Mouse (Mus musculus) CH12.LX (cell line): Measurements from ENCODE around the gene Cwc27. TPM values are rescaled to one million over a fixed set of nuclear protein-coding genes. Genes with fewer than 3 reads are reported as not detected.

Source experiments
- DNase-seq: peaks from one replicate; pipeline ENCODE4 v3.0.0-alpha.2; 2013; ENCODE audit errors: extremely low read depth
- H3K27ac ChIP-seq: 2 replicates; pipeline ENCODE4 v1.5.1; 2012; ENCODE audit warnings: low read depth, mild to moderate bottlenecking, control low read depth, moderate library complexity; ENCODE audit not compliant: insufficient read depth
- H3K27me3 ChIP-seq: replicated peaks from 2 replicates; pipeline ENCODE3; 2012; ENCODE audit warnings: inconsistent platforms
- H3K36me3 ChIP-seq, 2 experiments: replicated peaks in 1 of 2; 2 replicates each; pipeline versions ENCODE3 to v1.6.1; 2012; ENCODE audit warnings: inconsistent platforms in 1 of 2, low read length in 1 of 2, mild to moderate bottlenecking in 1 of 2, mixed read lengths in 1 of 2, moderate library complexity in 1 of 2; ENCODE audit not compliant: control insufficient read depth in 1 of 2, insufficient read depth in 1 of 2
- H3K4me1 ChIP-seq, 2 experiments: 2 replicates each; pipeline ENCODE4 v1.6.1; 2012; ENCODE audit warnings: inconsistent platforms in 1 of 2, moderate library complexity in 1 of 2; ENCODE audit not compliant: insufficient read depth in 2 of 2, control insufficient read depth in 1 of 2
- H3K4me2 ChIP-seq: 2 replicates; pipeline ENCODE4 v1.6.1; 2012; ENCODE audit warnings: low read depth, mild to moderate bottlenecking, control low read depth; ENCODE audit not compliant: poor library complexity, insufficient read depth, severe bottlenecking
- H3K4me3 ChIP-seq, 3 experiments: fragments of 150-350 bp in 1 of 3; sonication (generic) in 1 of 3; replicated peaks in 1 of 3; 2 replicates each; pipeline versions ENCODE3 to v1.5.1; 2011 to 2012; ENCODE audit warnings: low read depth in 2 of 3, low read length in 2 of 3, mild to moderate bottlenecking in 2 of 3, moderate library complexity in 2 of 3, control low read depth in 1 of 3, improper control_type of control experiment in 1 of 3, inconsistent platforms in 1 of 3, mixed read lengths in 1 of 3; ENCODE audit not compliant: poor library complexity in 1 of 3
- H3K79me2 ChIP-seq: replicated peaks from 2 replicates; pipeline ENCODE4 v1.6.1; 2012; ENCODE audit warnings: mild to moderate bottlenecking, moderate library complexity; ENCODE audit not compliant: control insufficient read depth, poor library complexity, insufficient read depth, severe bottlenecking; ENCODE audit errors: extremely low read depth
- H3K9ac ChIP-seq: 2 replicates; pipeline ENCODE4 v1.6.1; 2012; ENCODE audit warnings: low read depth, mild to moderate bottlenecking, control low read depth, moderate library complexity; ENCODE audit not compliant: insufficient read depth
- H3K9me3 ChIP-seq: replicated peaks from 2 replicates; pipeline ENCODE3; 2012; ENCODE audit warnings: low read length, inconsistent platforms, mixed read lengths
- BHLHE40 ChIP-seq: IDR thresholded peaks from 2 replicates; pipeline ENCODE4 v1.6.1; 2011; ENCODE audit warnings: mild to moderate bottlenecking, low read depth, low read length, improper control_type of control experiment
- CTCF ChIP-seq, 2 experiments: IDR thresholded peaks in 1 of 2; conservative IDR thresholded peaks in 1 of 2; 2 replicates each; pipeline ENCODE4 v1.5.1; 2011 to 2012; ENCODE audit warnings: low read depth in 2 of 2, low read length in 2 of 2, improper control_type of control experiment in 1 of 2, inconsistent platforms in 1 of 2, mild to moderate bottlenecking in 1 of 2, moderate library complexity in 1 of 2
- EP300 ChIP-seq: IDR thresholded peaks from 2 replicates; pipeline ENCODE4 v1.6.1; 2011; ENCODE audit warnings: low read length, improper control_type of control experiment
- ETS1 ChIP-seq: conservative IDR thresholded peaks from 2 replicates; pipeline ENCODE4 v1.6.1; 2012; ENCODE audit warnings: low read depth, mild to moderate bottlenecking, inconsistent platforms, low read length, improper control_type of control experiment, moderate library complexity
- HCFC1 ChIP-seq: IDR thresholded peaks from 2 replicates; pipeline ENCODE4 v1.6.1; 2012; ENCODE audit warnings: low read depth, mild to moderate bottlenecking, inconsistent platforms, low read length, improper control_type of control experiment
- IRF4 ChIP-seq: IDR thresholded peaks from 2 replicates; pipeline ENCODE4 v1.6.1; 2014; ENCODE audit warnings: low read depth, mild to moderate bottlenecking, inconsistent platforms, low read length, improper control_type of control experiment
- KAT2A ChIP-seq: IDR thresholded peaks from 2 replicates; pipeline ENCODE4 v1.6.1; 2012; ENCODE audit warnings: low read length, improper control_type of control experiment, inconsistent platforms; ENCODE audit not compliant: insufficient replicate concordance
- MAX ChIP-seq: IDR thresholded peaks from 2 replicates; pipeline ENCODE4 v1.6.1; 2011; ENCODE audit warnings: low read length, improper control_type of control experiment
- MXI1 ChIP-seq: IDR thresholded peaks from 2 replicates; pipeline ENCODE4 v1.6.1; 2011; ENCODE audit warnings: mild to moderate bottlenecking, low read depth, low read length, improper control_type of control experiment
- PAX5 ChIP-seq: IDR thresholded peaks from 2 replicates; pipeline ENCODE4 v1.6.1; 2012; ENCODE audit warnings: low read length, inconsistent platforms, mixed read lengths
- POLR2AphosphoS2 ChIP-seq: IDR thresholded peaks from 2 replicates; pipeline ENCODE4 v1.6.1; 2011; ENCODE audit warnings: low read depth, low read length, improper control_type of control experiment
- RCOR1 ChIP-seq: conservative IDR thresholded peaks from 2 replicates; pipeline ENCODE4 v1.6.1; 2012; ENCODE audit warnings: low read depth, mild to moderate bottlenecking, inconsistent platforms, low read length, improper control_type of control experiment
- USF1 ChIP-seq: IDR thresholded peaks from 2 replicates; pipeline ENCODE4 v1.6.1; 2014; ENCODE audit warnings: low read depth, mild to moderate bottlenecking, inconsistent platforms, low read length, improper control_type of control experiment
- USF2 ChIP-seq: conservative IDR thresholded peaks from 2 replicates; pipeline ENCODE4 v1.6.1; 2011; ENCODE audit warnings: low read depth, low read length, improper control_type of control experiment
- ZC3H11A ChIP-seq: IDR thresholded peaks from 2 replicates; pipeline ENCODE4 v1.6.1; 2012; ENCODE audit warnings: low read depth, mild to moderate bottlenecking, inconsistent platforms, low read length, improper control_type of control experiment
- dilution Hi-C: fragments of 300-500 bp; cut with MboI; formaldehyde crosslinking; loops from 2 replicates; pipeline ENCODE4 v1.14.3; 2020; ENCODE audit warnings: low sequenced_read_pairs; ENCODE audit not compliant: extremely low pct_unique_long_range_greater_than_20kb, extremely low pct_ligation_motif_present
- in situ Hi-C: fragments of 300-500 bp; cut with MboI; formaldehyde crosslinking; loops from 3 replicates; pipeline ENCODE4 v1.14.3; 2019; ENCODE audit warnings: low sequenced_read_pairs, low pct_ligation_motif_present, low pct_unique_long_range_greater_than_20kb, mixed read lengths
- polyA plus RNA-seq: library from polyadenylated mRNA; unstranded; fragments of >175 nt; gene quantifications from 2 replicates; pipeline ENCODE4 v1.2.1, GENCODE M21; 2012; ENCODE audit warnings: low read depth; ENCODE audit not compliant: insufficient read length
- total RNA-seq, 2 experiments: library from RNA; depleted of rRNA; stranded (reverse); fragments of 300-350 nt in 1 of 2; fragments of >200 nt in 1 of 2; gene quantifications; 2 replicates each; pipeline ENCODE4 v1.2.3; 2012 to 2014

The Cwc27 gene
- total and polyA plus RNA-seq, 3 experiments = 24.9 to 38.4 (median 26.0) TPM

DNA sequence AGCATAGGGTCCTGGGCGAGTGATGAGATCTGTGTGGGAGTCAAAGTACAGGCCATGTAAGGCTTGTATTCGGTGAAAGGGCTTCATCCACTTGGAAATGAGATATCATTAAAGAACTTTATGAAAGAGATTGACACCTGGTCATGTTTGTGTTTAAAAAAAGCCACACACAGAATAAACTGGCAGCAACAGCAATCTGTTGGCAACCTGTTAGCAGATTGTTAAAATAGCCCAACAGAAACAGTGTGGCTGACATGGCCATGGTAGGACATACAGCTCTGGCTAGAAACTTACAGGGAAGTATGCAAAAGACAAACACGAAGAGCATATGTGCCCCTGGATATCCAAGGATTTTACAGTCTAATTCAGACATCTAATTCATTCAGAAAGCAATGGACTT lies 124.2 kb downstream of the Cwc27 start:
- Histone ChIP-seq H3K36me3 (peaks cover 0 to 11% of the 10 kb centered on the region in 2 experiments), H3K27me3 (no peaks in the 10 kb centered on the region), H3K79me2 (no peaks in the 10 kb centered on the region), H3K27ac (no peak overlapping the region), H3K4me2 (no peak overlapping the region)
- no peak for TF ChIP-seq RCOR1
- TF ChIP-seq POLR2AphosphoS2 = no peak
- no peak for TF ChIP-seq EP300
- TF ChIP-seq, all 38 proteins: peak for 0
- Histone ChIP-seq H3K4me3 (no peak overlapping the region), H3K9me3 (no peaks in the 10 kb centered on the region), H3K9ac (no peak overlapping the region), H3K4me1 (peaks cover 0 to 2% of the 10 kb centered on the region in 2 experiments; a peak in 1 of 4 replicates)
- dilution Hi-C loops = no loop called here
- no peak for DNase-seq
- in situ Hi-C loops = no loop called here

DNA sequence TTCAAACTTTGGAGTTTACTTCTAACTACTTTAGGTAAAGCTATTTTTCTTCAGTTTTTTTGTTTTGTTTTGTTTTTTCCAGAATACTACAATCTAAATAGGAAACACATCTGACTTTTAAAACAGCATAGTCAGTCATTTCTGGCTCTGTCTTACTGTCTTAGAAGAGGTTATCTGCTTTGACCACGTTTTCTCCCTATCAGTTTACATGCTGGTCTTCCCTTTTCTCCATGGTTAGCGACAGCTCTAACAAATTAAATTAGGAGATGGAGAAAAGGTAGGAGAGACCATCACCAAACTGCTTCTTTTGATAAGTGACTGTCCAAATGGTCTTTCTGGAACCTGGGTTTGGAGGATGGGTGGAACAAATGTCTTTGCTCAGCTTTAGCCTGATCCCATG lies 131.4 kb downstream of the Cwc27 start:
- no peak for TF ChIP-seq POLR2AphosphoS2
- TF ChIP-seq MXI1 = no peak
- no peak for TF ChIP-seq IRF4
- TF ChIP-seq MAX = no peak
- TF ChIP-seq ZC3H11A = no peak
- TF ChIP-seq HCFC1 = no peak
- TF ChIP-seq KAT2A = no peak
- TF ChIP-seq USF1 = no peak
- TF ChIP-seq USF2 = no peak
- no peak for TF ChIP-seq CTCF (conservative IDR thresholded peaks at IDR 0.05 in 1 of 2, IDR thresholded peaks at IDR 0.05 in 1 of 2; ENCODE audit: low read depth in 2 of 2, low read length in 2 of 2)
- no peak for TF ChIP-seq ETS1
- TF ChIP-seq PAX5 = no peak
- TF ChIP-seq BHLHE40 = no peak
- dilution Hi-C loops = no loop called here
- H3K79me2 ChIP-seq = no peaks in the 10 kb centered on the region
- H3K9me3 ChIP-seq = no peaks in the 10 kb centered on the region
- no peak overlapping the region for H3K27ac ChIP-seq
- H3K4me2 ChIP-seq = no peak overlapping the region
- no peak overlapping the region for H3K4me3 ChIP-seq
- H3K27me3 ChIP-seq = no peaks in the 10 kb centered on the region
- no peak for DNase-seq
- in situ Hi-C loops = no loop called here
- H3K4me1 ChIP-seq = peaks cover 0 to 15% of the 10 kb centered on the region in 2 experiments; a peak in 2 of 4 replicates
- H3K36me3 ChIP-seq = peaks cover 0 to 9% of the 10 kb centered on the region in 2 experiments
- no peak overlapping the region for H3K9ac ChIP-seq
